Mouse (Mus musculus) right cerebral cortex, adult 18-20 months (tissue): ENCODE measurements around the gene Lum.

Experiments used
- DNase-seq: peaks from one replicate; pipeline ENCODE4 v3.0.0; 2022; ENCODE audit warnings: mixed read lengths

The Lum gene

DNA sequence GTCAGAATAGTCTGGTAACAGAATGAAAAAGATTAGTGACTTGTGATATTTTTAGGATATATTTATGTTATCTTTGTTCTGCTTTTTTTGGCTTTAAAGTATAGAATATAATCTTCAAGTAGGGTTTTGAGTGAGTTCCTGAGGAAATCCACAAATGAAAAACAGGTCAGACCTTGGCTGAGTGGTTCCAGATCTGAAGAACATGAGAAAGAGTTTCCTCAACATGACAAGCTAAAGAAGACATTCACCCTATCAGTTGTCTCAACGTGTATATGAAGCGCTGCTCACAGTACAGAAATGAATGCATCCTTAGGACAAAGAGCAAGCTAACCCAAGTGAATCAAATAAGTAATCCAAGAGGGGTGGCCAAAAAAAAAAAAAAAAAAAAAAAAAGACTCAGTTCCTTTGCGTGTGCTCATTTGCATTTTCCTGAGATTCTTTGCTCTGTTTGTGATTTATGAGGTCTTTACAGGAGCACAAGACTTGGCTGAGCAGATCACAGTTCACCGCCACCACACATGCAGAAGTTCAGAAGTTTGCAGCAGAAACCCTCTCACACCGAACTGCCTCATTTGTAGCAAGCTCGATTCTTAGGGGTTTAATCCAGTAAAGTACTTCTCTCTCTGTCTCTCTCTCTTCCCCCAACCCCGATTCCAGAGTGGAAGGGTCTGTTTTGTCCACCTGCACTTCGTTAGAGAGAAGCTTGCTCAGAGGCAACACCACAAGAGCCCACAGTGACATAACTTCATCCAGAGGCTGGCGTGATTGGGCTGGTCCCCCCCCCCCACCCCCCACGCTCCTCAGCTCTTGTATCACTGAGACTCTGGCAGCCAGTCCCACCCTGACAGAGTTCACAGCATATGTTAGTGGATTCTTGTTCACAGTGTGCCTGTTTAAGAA, at the start of gene Lum:
TSS of gene Lum (plus strand) at position 172 of the 900 bp plus-strand sequence.
- DNase-seq, result no peak

- no peak for DNase-seq
Observed at GRCm38 (mm10) chr10:97523366-97523765, 41.6 kb upstream of the Lum start.

GRCm38 (mm10) chr10:97535697-97536096, 29.2 kb upstream of the Lum start:
- DNase-seq, result no peak

DNA sequence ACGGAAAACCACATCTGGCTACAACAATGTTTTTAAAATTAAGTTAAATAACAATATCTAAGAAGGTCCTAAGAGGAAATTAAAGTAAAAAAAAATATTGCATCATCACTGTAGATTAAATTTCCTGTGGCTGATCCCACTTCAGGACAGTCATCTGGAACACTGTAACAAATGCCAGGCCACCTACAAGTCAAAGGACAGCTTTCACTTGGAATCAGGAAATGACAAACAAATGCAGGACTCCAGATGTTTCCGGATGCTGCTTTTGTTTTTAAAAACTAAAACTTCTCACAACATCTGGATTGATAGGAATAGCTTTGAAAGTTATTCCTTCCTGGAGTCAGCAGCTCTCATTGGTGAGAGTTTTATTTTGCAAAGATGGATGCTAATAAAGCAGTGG, 28.0 kb upstream of the Lum start:
- DNase-seq, result no peak

- no peak for DNase-seq
Observed at GRCm38 (mm10) chr10:97538202-97538601, 26.7 kb upstream of the Lum start.

DNA sequence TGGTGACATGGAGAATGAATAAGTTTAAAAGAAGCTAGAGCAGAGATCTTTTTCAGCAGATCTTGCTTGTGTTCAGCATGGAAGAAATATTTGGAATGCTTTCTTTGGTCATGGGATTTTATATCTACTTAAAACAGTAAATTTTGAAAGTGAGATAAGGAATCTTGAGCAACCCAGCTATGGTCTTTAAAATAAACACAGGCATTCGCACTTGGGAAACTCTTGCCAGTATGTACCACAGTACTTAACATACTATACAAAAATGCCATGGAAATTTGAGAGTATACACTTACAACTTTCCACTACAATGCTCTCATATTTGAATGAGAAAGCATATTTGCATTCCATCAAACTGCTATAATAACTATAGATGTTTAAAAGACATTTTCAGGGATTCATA, 17.2 kb upstream of the Lum start:
- no peak for DNase-seq

DNA sequence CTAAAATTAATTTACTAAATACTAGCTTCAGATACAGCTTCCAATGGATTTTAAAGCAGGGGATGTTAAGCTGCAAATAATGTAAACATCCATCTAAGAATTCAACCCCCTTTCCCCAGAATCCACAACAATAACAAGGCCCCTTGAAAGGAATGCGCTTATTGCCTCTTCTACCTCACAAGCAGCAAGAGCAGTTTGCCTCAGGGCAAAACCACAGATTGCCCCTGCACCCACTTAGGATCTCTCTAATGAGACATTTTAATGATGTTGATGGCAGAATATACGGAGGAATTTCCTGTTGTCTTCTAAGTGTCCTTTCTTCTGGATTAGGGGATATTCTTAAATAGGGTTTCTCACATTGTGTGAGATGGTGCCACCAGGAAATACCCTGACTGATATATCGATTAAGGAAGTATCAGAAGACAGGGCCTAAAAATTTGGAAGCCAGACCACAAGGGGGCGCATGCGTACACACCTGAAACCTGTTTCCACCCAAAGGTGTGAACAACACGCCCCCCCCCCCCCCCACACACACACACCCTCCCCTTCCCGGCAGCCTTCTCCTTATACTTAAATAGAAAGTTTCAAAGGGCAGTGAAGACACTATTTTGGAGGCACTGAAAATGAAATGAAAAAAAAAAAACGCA, 2.7 kb downstream of the Lum start:
- DNase-seq, result no peak

DNA sequence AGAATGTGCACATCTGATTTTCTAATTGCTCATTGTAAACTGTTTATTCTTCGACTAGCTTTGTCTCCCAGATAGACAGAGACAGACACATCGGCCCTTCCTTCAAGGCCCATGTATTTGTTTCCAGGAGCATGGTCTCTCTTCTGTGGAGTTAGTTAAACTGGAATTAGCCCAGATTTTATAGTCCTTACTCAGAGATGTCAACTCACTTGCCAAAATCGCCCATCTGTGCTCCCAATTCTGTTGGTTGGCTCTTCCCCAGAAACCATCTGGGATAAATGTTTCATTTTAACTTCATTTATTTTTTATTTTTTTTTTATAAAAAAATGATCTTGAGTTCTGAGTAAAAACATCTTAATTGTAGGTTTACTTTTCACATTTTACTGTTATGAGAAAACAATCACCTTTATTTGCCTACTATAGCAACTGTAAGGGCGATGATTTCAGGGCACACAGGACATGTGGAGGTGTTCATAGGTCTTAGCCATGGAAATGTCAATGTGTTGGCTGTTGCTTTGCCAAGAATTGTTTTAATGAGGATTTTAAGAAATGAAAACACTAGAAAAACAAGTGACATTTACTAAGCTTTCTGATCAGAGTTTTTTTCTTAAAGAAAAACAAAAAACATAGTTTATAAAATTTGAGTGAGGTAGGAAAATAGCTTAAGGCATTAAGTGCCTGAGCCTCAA, 17.8 kb downstream of the Lum start:
- DNase-seq, result peak; percentile 18

- no peak for DNase-seq
Observed at GRCm38 (mm10) chr10:97584176-97584575, 19.2 kb downstream of the Lum start.

GRCm38 (mm10) chr10:97587159-97587558, 22.2 kb downstream of the Lum start:
- DNase-seq, result no peak

DNA sequence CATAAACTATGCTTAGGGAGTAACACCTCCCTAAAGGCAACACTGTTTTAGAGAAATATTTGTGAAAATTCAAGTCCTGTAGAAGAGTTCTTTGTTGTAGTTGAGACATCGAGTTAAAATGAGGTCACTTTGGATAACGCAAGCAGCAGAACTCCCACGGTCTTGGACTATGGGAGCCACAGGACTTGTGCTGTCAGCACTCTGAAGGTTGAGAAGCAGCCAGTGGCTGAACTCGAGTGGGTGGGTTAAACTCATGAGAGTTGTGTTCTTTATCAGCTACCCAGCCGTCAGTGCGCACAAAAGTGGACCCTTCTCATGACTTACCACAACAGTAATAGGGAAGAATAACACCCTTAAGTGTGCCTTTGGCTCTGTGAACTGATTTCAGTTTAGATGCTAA, 24.6 kb downstream of the Lum start:
- no peak for DNase-seq

GRCm38 (mm10) chr10:97591036-97591435, 26.1 kb downstream of the Lum start:
- DNase-seq, result no peak

GRCm38 (mm10) chr10:97591685-97592084, 26.8 kb downstream of the Lum start:
- no peak for DNase-seq

GRCm38 (mm10) chr10:97595680-97596079, 30.8 kb downstream of the Lum start:
- no peak for DNase-seq

DNA sequence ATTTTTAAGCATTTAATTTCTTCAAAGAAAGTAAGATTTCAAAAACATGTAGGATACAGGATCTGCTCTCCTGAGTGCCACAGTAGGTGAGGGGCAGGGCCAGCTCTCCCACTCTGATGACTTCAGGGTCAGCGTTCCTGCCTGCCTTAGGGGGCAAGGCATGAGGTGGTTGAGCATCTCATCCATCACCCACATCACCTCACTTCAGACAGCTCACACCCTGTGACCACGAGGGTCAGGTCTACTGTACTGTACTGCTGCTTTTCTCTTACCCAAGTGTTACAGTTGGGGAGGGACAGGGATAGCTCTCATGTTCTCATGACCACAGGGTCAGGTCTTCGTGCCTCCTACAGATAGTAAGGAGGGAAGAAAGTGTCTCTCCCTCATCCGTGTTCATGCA, 36.8 kb downstream of the Lum start:
- DNase-seq, result no peak

DNA sequence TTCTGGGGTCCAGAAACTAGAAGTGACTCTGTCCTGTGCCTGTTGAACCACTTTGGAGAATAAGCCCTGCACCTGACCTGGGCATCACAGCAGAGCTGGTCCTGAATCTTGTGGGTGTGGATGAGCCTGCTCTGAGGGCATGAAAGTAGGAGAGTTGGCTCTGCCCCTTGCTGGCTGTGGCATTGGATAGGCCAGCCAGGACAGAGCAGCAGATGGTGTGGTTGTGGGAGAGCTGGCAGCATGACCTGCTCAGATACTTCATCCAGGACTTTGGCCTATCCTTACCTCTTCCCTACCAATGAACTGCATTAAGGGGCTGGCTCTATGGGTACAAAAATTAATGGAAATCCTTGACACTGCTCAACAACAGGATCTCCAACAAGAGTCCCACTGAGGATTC, 38.3 kb downstream of the Lum start:
- DNase-seq, result no peak

DNA sequence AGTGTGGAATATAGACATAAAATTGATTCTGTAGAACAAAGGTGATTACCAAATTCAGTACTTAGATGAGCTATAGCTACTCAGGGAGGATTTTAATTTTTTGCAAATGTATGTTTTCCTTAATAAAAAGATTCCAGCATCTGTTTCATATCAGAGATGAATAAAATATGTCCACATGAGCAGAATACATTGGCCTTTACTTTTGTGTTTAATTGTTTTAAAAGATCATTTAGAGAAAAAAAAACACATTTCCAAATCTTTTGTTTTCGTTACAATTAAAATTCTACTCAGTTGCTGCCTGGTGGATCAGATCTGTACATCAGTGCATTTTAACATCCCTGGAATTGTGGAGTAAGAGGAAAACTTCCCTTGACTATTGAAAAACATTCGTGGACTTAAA, 41.7 kb downstream of the Lum start, which contains the start of gene Kera:
TSS of gene Kera (plus strand) at position 301 of the 400 bp plus-strand sequence.
- DNase-seq, result no peak
